Mouse (Mus musculus) MEL-GATA-1-ER (cell line): ENCODE data around the gene Zfp771.

ENCODE experiments used
- DNase-seq: peaks from one replicate; pipeline ENCODE4 v3.0.0-alpha.2; 2012; ENCODE audit warnings: low read depth; ENCODE audit errors: extremely low read depth

Zfp771 gene

GRCm38 (mm10) chr7:127253341-127253740, 9.3 kb downstream of the Zfp771 start:
- no peak for DNase-seq

- no peak for DNase-seq
These were observed 10.0 kb downstream of the Zfp771 start for GRCm38 (mm10) chr7:127253821-127254769.

GRCm38 (mm10) chr7:127255008-127255407, 10.9 kb downstream of the Zfp771 start:
- DNase-seq = no peak

GRCm38 (mm10) chr7:127255965-127256364, 11.9 kb downstream of the Zfp771 start:
- DNase-seq = no peak

- no peak for DNase-seq
These were observed 12.4 kb downstream of the Zfp771 start for GRCm38 (mm10) chr7:127256518-127256917.

GRCm38 (mm10) chr7:127259186-127259905, 15.3 kb downstream of the Zfp771 start:
- no peak for DNase-seq

- DNase-seq = peak; percentile 99
These were observed 16.4 kb downstream of the Zfp771 start, which contains the start of gene Dctpp1 for GRCm38 (mm10) chr7:127260309-127261111. TSS of gene Dctpp1 (minus strand) at chr7:127260709.

- DNase-seq = no peak
These were observed 18.3 kb downstream of the Zfp771 start for GRCm38 (mm10) chr7:127262218-127262961.

GRCm38 (mm10) chr7:127263526-127263925, 19.5 kb downstream of the Zfp771 start:
- DNase-seq = no peak

- DNase-seq = no peak
These were observed 26.2 kb downstream of the Zfp771 start for GRCm38 (mm10) chr7:127270256-127270655.

GRCm38 (mm10) chr7:127270666-127271065, 26.6 kb downstream of the Zfp771 start:
- DNase-seq = no peak

GRCm38 (mm10) chr7:127271093-127271492, 27.0 kb downstream of the Zfp771 start:
- no peak for DNase-seq

GRCm38 (mm10) chr7:127272566-127272965, 28.5 kb downstream of the Zfp771 start:
- no peak for DNase-seq

GRCm38 (mm10) chr7:127273118-127273923, 29.2 kb downstream of the Zfp771 start:
- no peak for DNase-seq

GRCm38 (mm10) chr7:127273925-127274789, 30.1 kb downstream of the Zfp771 start, which contains the start of gene Sephs2:
TSS of gene Sephs2 (minus strand) at chr7:127274055.
- peak; percentile 97 for DNase-seq

GRCm38 (mm10) chr7:127276519-127276961, 32.5 kb downstream of the Zfp771 start:
- no peak for DNase-seq

GRCm38 (mm10) chr7:127278311-127278710, 34.2 kb downstream of the Zfp771 start:
- DNase-seq = no peak

GRCm38 (mm10) chr7:127280092-127280491, 36.0 kb downstream of the Zfp771 start:
- DNase-seq = no peak

- DNase-seq = peak; percentile 59
These were observed 37.0 kb downstream of the Zfp771 start for GRCm38 (mm10) chr7:127281114-127281513.
